Mouse (Mus musculus) cerebellum, adult 18-20 months (tissue): Measurements from ENCODE around the gene Zdhhc17.
A peak's percentile ranks its signal among the peaks of the same experiment; 100 is the strongest.

Experiments used
- DNase-seq, 2 experiments: peaks; one replicate each; pipeline ENCODE4 v3.0.0; 2021

Gene Zdhhc17

GRCm38 (mm10) chr10:110951748-110952147 lies 58.2 kb downstream of the Zdhhc17 start:
- no peak for DNase-seq

- no peak for DNase-seq
Observed at GRCm38 (mm10) chr10:110951112-110951511, 58.8 kb downstream of the Zdhhc17 start.

GRCm38 (mm10) chr10:110947574-110947973 lies 62.4 kb downstream of the Zdhhc17 start:
- no peak for DNase-seq

GRCm38 (mm10) chr10:110945966-110946365 lies 64.0 kb downstream of the Zdhhc17 start:
- no peak for DNase-seq

- DNase-seq = no peak
Observed at GRCm38 (mm10) chr10:110944175-110944574, 65.8 kb downstream of the Zdhhc17 start.

GRCm38 (mm10) chr10:110942806-110943205 lies 67.1 kb downstream of the Zdhhc17 start:
- DNase-seq = no peak

GRCm38 (mm10) chr10:110941968-110942367 lies 68.0 kb downstream of the Zdhhc17 start:
- no peak for DNase-seq

GRCm38 (mm10) chr10:110940740-110941398 lies 69.1 kb downstream of the Zdhhc17 start:
- DNase-seq = no peak

- DNase-seq = peak; percentile 22 to 35
Observed at GRCm38 (mm10) chr10:110939717-110940116, 70.2 kb downstream of the Zdhhc17 start.

GRCm38 (mm10) chr10:110938841-110939549 lies 70.9 kb downstream of the Zdhhc17 start:
- peak; percentile 69 to 77 for DNase-seq

- DNase-seq = peak in 1 of 2 experiments; percentile 25
Observed at GRCm38 (mm10) chr10:110938361-110938760, 71.6 kb downstream of the Zdhhc17 start.

GRCm38 (mm10) chr10:110935669-110936068 lies 74.3 kb downstream of the Zdhhc17 start:
- DNase-seq = no peak

GRCm38 (mm10) chr10:110935081-110935480 lies 74.9 kb downstream of the Zdhhc17 start:
- DNase-seq = peak; percentile 33 to 45

GRCm38 (mm10) chr10:110933584-110933983 lies 76.4 kb downstream of the Zdhhc17 start:
- no peak for DNase-seq

- no peak for DNase-seq
Observed at GRCm38 (mm10) chr10:110931913-110932560, 77.9 kb downstream of the Zdhhc17 start.

- DNase-seq = no peak
Observed at GRCm38 (mm10) chr10:110931161-110931912, 78.6 kb downstream of the Zdhhc17 start.

GRCm38 (mm10) chr10:110929756-110930155 lies 80.2 kb downstream of the Zdhhc17 start:
- peak in 1 of 2 experiments; percentile 41 for DNase-seq

GRCm38 (mm10) chr10:110927491-110927890 lies 82.4 kb downstream of the Zdhhc17 start:
- DNase-seq = peak; percentile 47 to 53

GRCm38 (mm10) chr10:110922612-110923011 lies 87.3 kb downstream of the Zdhhc17 start:
- DNase-seq = no peak

- DNase-seq = no peak
Observed at GRCm38 (mm10) chr10:110921890-110922289, 88.0 kb downstream of the Zdhhc17 start.

- DNase-seq = no peak
Observed at GRCm38 (mm10) chr10:110920368-110920950, 89.5 kb downstream of the Zdhhc17 start.

- peak; percentile 80 to 81 for DNase-seq
Observed at GRCm38 (mm10) chr10:110919531-110920343, 90.2 kb downstream of the Zdhhc17 start, which contains the start of gene Csrp2. TSS of gene Csrp2 (plus strand) at chr10:110919789.
